Mouse (Mus musculus) heart, embryonic 15.5 days (tissue): ENCODE measurements around the gene Tmc5. TPM values are rescaled to one million over a fixed set of nuclear protein-coding genes. Genes with fewer than 3 reads are reported as not detected.

Experiments
- ATAC-seq: fragments of 200-750 bp; cut with Nextera tagmentation; replicated peaks from 2 replicates; pipeline ENCODE4 v1.8.0; 2017; ENCODE audit warnings: low read depth, moderate TSS enrichment; ENCODE audit not compliant: insufficient number of reproducible peaks, insufficient read depth, low FRiP score
- H3K27ac ChIP-seq: fragments of 300-500 bp; sonication (generic); 2 replicates; pipeline ENCODE4 v1.5.1; 2015; ENCODE audit warnings: mild to moderate bottlenecking, inconsistent platforms
- H3K27me3 ChIP-seq: fragments of 300-500 bp; sonication (generic); 2 replicates; pipeline ENCODE4 v1.6.1; 2015; ENCODE audit warnings: inconsistent platforms
- H3K36me3 ChIP-seq: fragments of 300-500 bp; sonication (generic); 2 replicates; pipeline ENCODE4 v1.6.1; 2015; ENCODE audit warnings: mild to moderate bottlenecking, inconsistent platforms
- H3K4me1 ChIP-seq: fragments of 300-500 bp; sonication (generic); replicated peaks from 2 replicates; pipeline ENCODE4 v1.6.1; 2015; ENCODE audit warnings: inconsistent platforms
- H3K4me2 ChIP-seq: fragments of 300-500 bp; sonication (generic); 2 replicates; pipeline ENCODE4 v1.6.1; 2015; ENCODE audit warnings: inconsistent platforms, mild to moderate bottlenecking, moderate library complexity
- H3K4me3 ChIP-seq: fragments of 300-500 bp; sonication (generic); 2 replicates; pipeline ENCODE4 v1.5.1; 2015; ENCODE audit warnings: mild to moderate bottlenecking, inconsistent platforms
- H3K9ac ChIP-seq: fragments of 300-500 bp; sonication (generic); 2 replicates; pipeline ENCODE4 v1.6.1; 2015; ENCODE audit warnings: mild to moderate bottlenecking, inconsistent platforms
- H3K9me3 ChIP-seq: fragments of 300-500 bp; sonication (generic); replicated peaks from 2 replicates; pipeline ENCODE4 v1.6.1; 2016; ENCODE audit warnings: inconsistent platforms
- WGBS: fragments of 180-500 bp; shearing (Covaris S2); methylation state at CpG from one replicate; pipeline ENCODE4 v1.1.7; 2015; ENCODE audit warnings: mixed read lengths; 5-methylcytosine and 5-hydroxymethylcytosine counted together
- polyA plus RNA-seq: library from polyadenylated mRNA; unstranded; fragments of >200 nt; fragmentation: Nextera tagmentation; extraction: Ambion mirVana; gene quantifications from 2 replicates; pipeline ENCODE4 v1.2.1, GENCODE M21; 2015

Gene Tmc5
- polyA plus RNA-seq, 1 experiment from 2014 or later, result 0.19 TPM

- Histone ChIP-seq H3K4me1 (no peaks in the 10 kb centered on the region), H3K4me2 (no peak overlapping the region), H3K9me3 (no peaks in the 10 kb centered on the region), H3K27ac (no peak overlapping the region), H3K9ac (no peak overlapping the region), H3K27me3 (peaks cover 14% of the 10 kb centered on the region; the same call in 1 of the 2 replicates), H3K36me3 (no peaks in the 10 kb centered on the region), H3K4me3 (no peak overlapping the region)
- ATAC-seq, result no peak
- 79% methylated on average over 4 of the region's 4 CpGs for WGBS
Measured at GRCm38 (mm10) chr7:118611185-118611749, 14.2 kb downstream of the Tmc5 start.

GRCm38 (mm10) chr7:118611933-118612332 is 14.8 kb downstream of the Tmc5 start:
- no peaks in the 10 kb centered on the region for H3K4me1 ChIP-seq
- 63% methylated on average over 8 of the region's 8 CpGs for WGBS
- no peak overlapping the region for H3K9ac ChIP-seq
- no peak for ATAC-seq
- no peaks in the 10 kb centered on the region for H3K9me3 ChIP-seq
- no peak overlapping the region for H3K27ac ChIP-seq
- H3K4me3 ChIP-seq, result no peak overlapping the region
- peaks cover 14% of the 10 kb centered on the region; the same call in 1 of the 2 replicates for H3K27me3 ChIP-seq
- no peak overlapping the region for H3K4me2 ChIP-seq
- no peaks in the 10 kb centered on the region for H3K36me3 ChIP-seq

GRCm38 (mm10) chr7:118614076-118614475 is 17.0 kb downstream of the Tmc5 start:
- no peak overlapping the region for H3K27ac ChIP-seq
- WGBS, result 69% methylated on average over 13 of the region's 13 CpGs
- no peak for ATAC-seq

GRCm38 (mm10) chr7:118618104-118618503 is 21.0 kb downstream of the Tmc5 start:
- 79% methylated on average over 5 of the region's 5 CpGs for WGBS
- no peak overlapping the region for H3K4me3 ChIP-seq
- H3K27ac ChIP-seq, result no peak overlapping the region
- H3K27me3 ChIP-seq, result peaks cover 9% of the 10 kb centered on the region; the same call in 1 of the 2 replicates
- ATAC-seq, result no peak
- H3K4me2 ChIP-seq, result no peak overlapping the region
- H3K9me3 ChIP-seq, result no peaks in the 10 kb centered on the region
- H3K4me1 ChIP-seq, result no peaks in the 10 kb centered on the region
- H3K9ac ChIP-seq, result no peak overlapping the region
- no peaks in the 10 kb centered on the region for H3K36me3 ChIP-seq

More at GRCm38 (mm10) chr7:118614076-118614475, 17.0 kb downstream of the Tmc5 start:
- H3K36me3 ChIP-seq, result no peaks in the 10 kb centered on the region
- H3K9ac ChIP-seq, result no peak overlapping the region
- peaks cover 14% of the 10 kb centered on the region; the same call in 1 of the 2 replicates for H3K27me3 ChIP-seq
- H3K9me3 ChIP-seq, result no peaks in the 10 kb centered on the region
- no peak overlapping the region for H3K4me2 ChIP-seq
- H3K4me3 ChIP-seq, result no peak overlapping the region
- H3K4me1 ChIP-seq, result no peaks in the 10 kb centered on the region

GRCm38 (mm10) chr7:118620243-118620906 is 23.3 kb downstream of the Tmc5 start:
- H3K9ac ChIP-seq, result no peak overlapping the region
- H3K27me3 ChIP-seq, result no peaks in the 10 kb centered on the region; the same call in 1 of the 2 replicates
- no peak for ATAC-seq
- 88% methylated on average over 7 of the region's 7 CpGs for WGBS
- H3K27ac ChIP-seq, result no peak overlapping the region
- no peaks in the 10 kb centered on the region for H3K4me1 ChIP-seq
- H3K9me3 ChIP-seq, result no peaks in the 10 kb centered on the region
- H3K36me3 ChIP-seq, result no peaks in the 10 kb centered on the region
- H3K4me2 ChIP-seq, result no peak overlapping the region
- no peak overlapping the region for H3K4me3 ChIP-seq

- no peak overlapping the region for H3K4me2 ChIP-seq
- no peak overlapping the region for H3K9ac ChIP-seq
- ATAC-seq, result no peak
- peaks cover 3% of the 10 kb centered on the region for H3K27me3 ChIP-seq
- no peak overlapping the region for H3K27ac ChIP-seq
- WGBS, result 75% methylated on average over 6 of the region's 6 CpGs
- H3K9me3 ChIP-seq, result no peaks in the 10 kb centered on the region
- H3K36me3 ChIP-seq, result no peaks in the 10 kb centered on the region
- no peaks in the 10 kb centered on the region for H3K4me1 ChIP-seq
- H3K4me3 ChIP-seq, result no peak overlapping the region
Measured at GRCm38 (mm10) chr7:118621094-118621493, 24.0 kb downstream of the Tmc5 start.

- no peak for ATAC-seq
- H3K9ac ChIP-seq, result no peak overlapping the region
Measured at GRCm38 (mm10) chr7:118627550-118628298, 30.6 kb downstream of the Tmc5 start.

GRCm38 (mm10) chr7:118633094-118633493 is 36.0 kb downstream of the Tmc5 start:
- H3K27ac ChIP-seq, result no peak overlapping the region
- H3K4me2 ChIP-seq, result no peak overlapping the region
- H3K9ac ChIP-seq, result no peak overlapping the region
- WGBS, result 69% methylated on average over 9 of the region's 9 CpGs
- no peaks in the 10 kb centered on the region for H3K36me3 ChIP-seq
- no peaks in the 10 kb centered on the region for H3K27me3 ChIP-seq
- ATAC-seq, result no peak
- no peak overlapping the region for H3K4me3 ChIP-seq
- no peaks in the 10 kb centered on the region for H3K9me3 ChIP-seq
- H3K4me1 ChIP-seq, result no peaks in the 10 kb centered on the region

More at GRCm38 (mm10) chr7:118627550-118628298, 30.6 kb downstream of the Tmc5 start:
- Histone ChIP-seq H3K4me1 (no peaks in the 10 kb centered on the region), H3K4me3 (no peak overlapping the region), H3K27ac (no peak overlapping the region), H3K9me3 (no peaks in the 10 kb centered on the region), H3K4me2 (no peak overlapping the region), H3K36me3 (no peaks in the 10 kb centered on the region), H3K27me3 (peaks cover 10% of the 10 kb centered on the region)
- 75% methylated on average over 13 of the region's 13 CpGs for WGBS

GRCm38 (mm10) chr7:118633951-118634350 is 36.9 kb downstream of the Tmc5 start:
- ATAC-seq, result no peak
- Histone ChIP-seq H3K27ac (no peak overlapping the region), H3K9me3 (no peaks in the 10 kb centered on the region), H3K4me1 (no peaks in the 10 kb centered on the region), H3K4me2 (no peak overlapping the region), H3K36me3 (no peaks in the 10 kb centered on the region), H3K4me3 (no peak overlapping the region), H3K27me3 (no peaks in the 10 kb centered on the region), H3K9ac (no peak overlapping the region)
- 76% methylated on average over 7 of the region's 7 CpGs for WGBS

- no peaks in the 10 kb centered on the region for H3K27me3 ChIP-seq
- no peak overlapping the region for H3K27ac ChIP-seq
- no peak overlapping the region for H3K4me2 ChIP-seq
- 52% methylated on average over 4 of the region's 4 CpGs for WGBS
- no peak overlapping the region for H3K9ac ChIP-seq
- H3K9me3 ChIP-seq, result no peaks in the 10 kb centered on the region
- H3K4me1 ChIP-seq, result no peaks in the 10 kb centered on the region
- no peak for ATAC-seq
- no peaks in the 10 kb centered on the region for H3K36me3 ChIP-seq
- no peak overlapping the region for H3K4me3 ChIP-seq
Measured at GRCm38 (mm10) chr7:118637466-118637865, 40.4 kb downstream of the Tmc5 start.

GRCm38 (mm10) chr7:118646237-118646636 is 49.1 kb downstream of the Tmc5 start:
- WGBS, result 84% methylated on average over 1 of the region's 1 CpGs
- Histone ChIP-seq H3K36me3 (no peaks in the 10 kb centered on the region), H3K9ac (no peak overlapping the region), H3K9me3 (no peaks in the 10 kb centered on the region), H3K4me3 (no peak overlapping the region), H3K4me1 (no peaks in the 10 kb centered on the region), H3K27me3 (0 out of 2 replicates have a peak, but pooled peaks cover 13% of the 10 kb centered on the region), H3K4me2 (no peak overlapping the region), H3K27ac (no peak overlapping the region)
- no peak for ATAC-seq
